ENCODE assay signal across 9 mouse cellular contexts in the genomic region with DNA sequence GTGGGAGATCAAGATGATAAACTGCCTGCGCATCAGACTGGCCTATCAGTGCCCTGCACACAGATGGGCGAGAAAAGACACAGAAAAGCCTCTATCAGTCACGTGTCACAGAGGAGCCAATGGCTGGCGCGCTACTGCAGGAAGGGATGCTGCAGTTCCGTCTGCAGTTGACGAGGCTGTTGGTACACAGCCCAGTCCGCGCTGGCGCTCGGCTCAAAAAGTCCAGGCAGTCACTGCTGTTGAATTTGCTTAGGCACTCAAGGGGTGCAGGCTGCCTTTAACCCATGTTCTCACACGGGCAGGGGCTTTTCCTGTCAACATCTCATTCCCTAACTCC.
A peak's percentile ranks its signal among the peaks of the same experiment; 100 is the strongest.
DNase-seq lines count a peak whose midpoint lies in the region; ATAC-seq and TF ChIP-seq lines count a peak whose summit lies in the region.
"Had no signal": no experiment of that assay in that cellular context is flagged by ENCODE, and none has a peak within 500 bp of the region (broad histone marks: within the 10 kb centered on the region; RNA-seq: fewer than 3 reads in every experiment).

No protein-coding gene starts in this region.

- H3K4me2 ChIP-seq in forebrain, postnatal 0 days (ENCODE audit: low read depth), result peak overlapping the region; percentile 48

- peak; percentile 41 for DNase-seq in ES-E14 (ENCODE audit: low read depth, low spot score)
- DNase-seq in cerebellum, adult 2 months, result peak; percentile 96 to 99
- peak; percentile 95 for DNase-seq in forebrain, postnatal 0 days
- DNase-seq in heart, postnatal 25 days (ENCODE audit: low spot score), result peak; percentile 5
- DNase-seq in layer of hippocampus, postnatal 14 days (ENCODE audit: low spot score in 2 of 2), result peak; percentile 89 to 94
- DNase-seq in lung, postnatal 10 days, result peak; percentile 57
- peak; percentile 57 for DNase-seq in ovary, postnatal 36 days (ENCODE audit: low spot score)
- no peak for DNase-seq in thymus, adult 18-20 months

- peak; percentile 78; the same call in 1 of the 2 replicates for TF ChIP-seq POLR2A in cerebellum, adult 2 months (IDR thresholded peaks at IDR 0.05; ENCODE audit: borderline replicate concordance, insufficient read depth, low read length)

- WGBS in cerebellum, adult 2 months, result under 1% methylated on average over 12 of the region's 12 CpGs
- WGBS in forebrain, postnatal 0 days, result 3% methylated on average over 12 of the region's 12 CpGs

- no peaks in the 10 kb centered on the region for H3K36me3 ChIP-seq in ES-E14 (ENCODE audit: control insufficient read depth, insufficient read depth, low read length, poor library complexity, severe bottlenecking)
- H3K36me3 ChIP-seq in forebrain, postnatal 0 days (ENCODE audit: insufficient read depth), result no peaks in the 10 kb centered on the region
- H3K36me3 ChIP-seq: G1E had no signal

- peak overlapping the region in 1 of 2 experiments; percentile 34; a peak in 1 of 4 replicates for H3K4me3 ChIP-seq in ES-E14 (ENCODE audit: insufficient read depth in 1 of 2, low read depth in 1 of 2, low read length in 2 of 2, poor library complexity in 1 of 2, severe bottlenecking in 1 of 2)
- H3K4me3 ChIP-seq in cerebellum, adult 2 months (replicated peaks; ENCODE audit: insufficient read depth, low read depth, low read length), result peak overlapping the region; percentile 63
- H3K4me3 ChIP-seq in forebrain, postnatal 0 days (ENCODE audit: low read depth, low read length), result peak overlapping the region; percentile 35

- no peaks in the 10 kb centered on the region for H3K9me3 ChIP-seq in ES-E14 (ENCODE audit: control insufficient read depth, insufficient read depth, low read depth, low read length)
- no peaks in the 10 kb centered on the region for H3K9me3 ChIP-seq in forebrain, postnatal 0 days (ENCODE audit: low read length)

- no peak for TF ChIP-seq CTCF in cerebellum, adult 2 months (IDR thresholded peaks at IDR 0.05; ENCODE audit: borderline replicate concordance, insufficient read depth, low read depth, low read length)
- TF ChIP-seq CTCF in forebrain, postnatal 0 days (IDR thresholded peaks at IDR 0.05; ENCODE audit: low read depth), result no peak

- in situ Hi-C loops in ES-E14 (cut with MboI; ENCODE audit: low sequenced_read_pairs in 2 of 2, unreplicated experiment in 2 of 2), result no loop called here

- ATAC-seq in forebrain, postnatal 0 days, result peak; percentile 99

- H3K27me3 ChIP-seq in cerebellum, adult 2 months (ENCODE audit: control insufficient read depth, insufficient read depth, low read length), result no peaks in the 10 kb centered on the region
- H3K27me3 ChIP-seq in forebrain, postnatal 0 days (ENCODE audit: insufficient read depth, low read length), result no peaks in the 10 kb centered on the region

- H3K27ac ChIP-seq in ES-E14 (ENCODE audit: insufficient read depth, low read depth, low read length, poor library complexity, severe bottlenecking), result no peak overlapping the region
- no peak overlapping the region for H3K27ac ChIP-seq in cerebellum, adult 2 months (ENCODE audit: insufficient read depth, low read length)
- H3K27ac ChIP-seq in forebrain, postnatal 0 days (ENCODE audit: low read depth, low read length), result peak overlapping the region; percentile 84

- intact Hi-C loops in heart, postnatal 25 days (cut with DNase I), result no loop called here

- H3K9ac ChIP-seq in ES-E14 (ENCODE audit: insufficient read depth, low read depth, low read length, poor library complexity, severe bottlenecking), result no peak overlapping the region
- peak overlapping the region; percentile 44 for H3K9ac ChIP-seq in forebrain, postnatal 0 days

- H3K4me1 ChIP-seq in ES-E14 (ENCODE audit: control insufficient read depth in 2 of 2, insufficient read depth in 2 of 2, low read length in 2 of 2, poor library complexity in 1 of 2), result no peaks in the 10 kb centered on the region; a peak in 2 of 4 replicates
- peaks cover 3% of the 10 kb centered on the region; the same call in 1 of the 2 replicates for H3K4me1 ChIP-seq in cerebellum, adult 2 months (ENCODE audit: control insufficient read depth, insufficient read depth, low read length)
- H3K4me1 ChIP-seq in forebrain, postnatal 0 days (ENCODE audit: insufficient read depth), result no peaks in the 10 kb centered on the region

TF ChIP-seq in ES-E14, 5 proteins besides CTCF, POLR2A, EP300 and RAD21:
- TF ChIP-seq ZNF384 (IDR thresholded peaks at IDR 0.05; ENCODE audit: low read depth, low read length), result no peak
- TF ChIP-seq HCFC1 (IDR thresholded peaks at IDR 0.05; ENCODE audit: borderline replicate concordance, insufficient read depth, low read length), result no peak
- no peak for TF ChIP-seq ZC3H11A (IDR thresholded peaks at IDR 0.05; ENCODE audit: borderline replicate concordance, low read depth, low read length)
- no peak for TF ChIP-seq MAFK (IDR thresholded peaks at IDR 0.05; ENCODE audit: insufficient read depth, low read depth, low read length)
- TF ChIP-seq CHD2 (IDR thresholded peaks at IDR 0.05; ENCODE audit: low read depth, low read length), result no peak

Comparison
In these comparisons a context has a peak if more than half of its experiments do, and no peak if none do; other contexts are left out.
1. DNase-seq: peak in ES-E14 (single experiment), cerebellum, adult 2 months (2 of 2), forebrain, postnatal 0 days (single experiment), heart, postnatal 25 days (single experiment), layer of hippocampus, postnatal 14 days (2 of 2), lung, postnatal 10 days (single experiment) and ovary, postnatal 36 days (single experiment); none in thymus, adult 18-20 months (0 of 2).